Mouse (Mus musculus) megakaryocyte progenitor cell, adult 5-6 weeks (primary cell): ENCODE data around the gene Lman2l. TPM values are rescaled to one million over a fixed set of nuclear protein-coding genes. Genes with fewer than 3 reads are reported as not detected.

Source experiments
- total RNA-seq, 2 experiments: library from RNA; stranded (forward) in 1 of 2; stranded (reverse) in 1 of 2; fragments of 157-497, 149-512 nt in 1 of 2; fragments of 200-1000 nt in 1 of 2; gene quantifications; 2 replicates each; pipeline versions ENCODE4 v1.2.3 to v1.2.4; 2015 to 2017

Gene Lman2l
- total RNA-seq, 2 experiments from 2014 or later = 6.5 to 23.0 TPM

Other genes with a start within 250 kb of the Lman2l start
- 90.2 and 94.4 TPM in 2 replicates for gene Uggt1, start 200.6 kb downstream of the Lman2l start, total RNA-seq (2015)
- 118 and 151 TPM in 2 replicates for gene Uggt1, start 200.6 kb downstream of the Lman2l start, total RNA-seq (2017)
- gene Neurl3, start 170.6 kb downstream of the Lman2l start, total RNA-seq (2015) = 8.5 and 11.4 TPM in 2 replicates
- gene Neurl3, start 170.6 kb downstream of the Lman2l start, total RNA-seq (2017) = 14.4 and 15.9 TPM in 2 replicates
- gene Arid5a, start 137.5 kb downstream of the Lman2l start, total RNA-seq (2015) = 13.2 and 13.8 TPM in 2 replicates
- gene Arid5a, start 137.5 kb downstream of the Lman2l start, total RNA-seq (2017) = 24.9 and 29.5 TPM in 2 replicates
- gene Kansl3, start 76.1 kb downstream of the Lman2l start, total RNA-seq (2015) = 14.0 and 15.1 TPM in 2 replicates
- gene Kansl3, start 76.1 kb downstream of the Lman2l start, total RNA-seq (2017) = 31.7 and 46.5 TPM in 2 replicates
- not detected in 2 replicates for gene Fer1l5, start 73.0 kb downstream of the Lman2l start, total RNA-seq (2015)
- gene Fer1l5, start 73.0 kb downstream of the Lman2l start, total RNA-seq (2017) = 0.04 and 0.30 TPM in 2 replicates
- gene Cnnm4, start 26.3 kb upstream of the Lman2l start, total RNA-seq (2015) = 10.0 and 12.1 TPM in 2 replicates
- gene Cnnm4, start 26.3 kb upstream of the Lman2l start, total RNA-seq (2017) = 7.0 and 8.4 TPM in 2 replicates
- 13.0 and 15.2 TPM in 2 replicates for gene Cnnm3, start 66.6 kb upstream of the Lman2l start, total RNA-seq (2015)
- gene Cnnm3, start 66.6 kb upstream of the Lman2l start, total RNA-seq (2017) = 8.0 and 13.0 TPM in 2 replicates
- gene Ankrd23, start 91.6 kb upstream of the Lman2l start, total RNA-seq (2015) = 1.3 and 2.5 TPM in 2 replicates
- gene Ankrd23, start 91.6 kb upstream of the Lman2l start, total RNA-seq (2017) = 4.8 and 7.4 TPM in 2 replicates
- 0.62 and 0.83 TPM in 2 replicates for gene Gm42417, start 94.2 kb upstream of the Lman2l start, total RNA-seq (2015)
- gene Gm42417, start 94.2 kb upstream of the Lman2l start, total RNA-seq (2017) = 3.1 TPM in 1 of 2 replicates, not detected in the other
- gene Ankrd39, start 102.2 kb upstream of the Lman2l start, total RNA-seq (2015) = 4.6 and 4.9 TPM in 2 replicates
- 5.4 and 7.3 TPM in 2 replicates for gene Ankrd39, start 102.2 kb upstream of the Lman2l start, total RNA-seq (2017)
- 0.42 and 0.66 TPM in 2 replicates for gene Sema4c, start 113.1 kb upstream of the Lman2l start, total RNA-seq (2015)
- gene Sema4c, start 113.1 kb upstream of the Lman2l start, total RNA-seq (2017) = 0.64 and 1.00 TPM in 2 replicates
- gene Fam178b, start 237.9 kb upstream of the Lman2l start, total RNA-seq (2015) = not detected in 2 replicates
- gene Fam178b, start 237.9 kb upstream of the Lman2l start, total RNA-seq (2017) = not detected in 2 replicates
- 534 and 624 TPM in 2 replicates for gene Cox5b, start 246.2 kb upstream of the Lman2l start, total RNA-seq (2015)
- 550 and 674 TPM in 2 replicates for gene Cox5b, start 246.2 kb upstream of the Lman2l start, total RNA-seq (2017)